Mouse (Mus musculus): ENCODE data around the gene Acvr1c. TPM values are rescaled to one million over a fixed set of nuclear protein-coding genes. Genes with fewer than 3 reads are reported as not detected.

The Acvr1c gene
- 0.32 and 0.40 TPM in 2 replicates for polyA plus RNA-seq (2015; fragmentation: Nextera tagmentation; extraction: Ambion mirVana)

GRCm38 (mm10) chr2:58357414-58358131, at the start of gene Acvr1c:
Gene Acvr1c (minus strand): TSS chr2:58357895.
- WGBS: under 1% methylated on average over 64 of the region's 65 CpGs
- Histone ChIP-seq H3K36me3 (no peaks in the 10 kb centered on the region), H3K4me1 (peaks cover 8% of the 10 kb centered on the region), H3K9me3 (no peaks in the 10 kb centered on the region), H3K27me3 (peaks cover 42% of the 10 kb centered on the region), H3K9ac (peak within 1 kb of the TSS; percentile 68), H3K27ac (no peak within 1 kb of the TSS), H3K4me2 (peak within 1 kb of the TSS; percentile 100), H3K4me3 (peak within 1 kb of the TSS; percentile 62)
- peak; percentile 75 for ATAC-seq (ENCODE audit: insufficient number of reproducible peaks, insufficient read depth, low FRiP score, low TSS enrichment, low read depth)

GRCm38 (mm10) chr2:58403481-58403880, 45.8 kb upstream of the Acvr1c start:
- no peaks in the 10 kb centered on the region for H3K9me3 ChIP-seq
- no peaks in the 10 kb centered on the region for H3K36me3 ChIP-seq
- H3K4me2 ChIP-seq: no peak overlapping the region
- H3K4me1 ChIP-seq: no peaks in the 10 kb centered on the region
- no peak overlapping the region for H3K27ac ChIP-seq
- ATAC-seq (ENCODE audit: insufficient number of reproducible peaks, insufficient read depth, low FRiP score, low TSS enrichment, low read depth): no peak
- WGBS: 85% methylated on average over 2 of the region's 2 CpGs
- no peaks in the 10 kb centered on the region for H3K27me3 ChIP-seq
- no peak overlapping the region for H3K4me3 ChIP-seq
- H3K9ac ChIP-seq: no peak overlapping the region

GRCm38 (mm10) chr2:58388601-58389000, 30.9 kb upstream of the Acvr1c start:
- no peak overlapping the region for H3K4me3 ChIP-seq
- no peaks in the 10 kb centered on the region for H3K36me3 ChIP-seq
- no peak for ATAC-seq (ENCODE audit: insufficient number of reproducible peaks, insufficient read depth, low FRiP score, low TSS enrichment, low read depth)
- WGBS: 85% methylated on average over 7 of the region's 7 CpGs
- H3K4me1 ChIP-seq: no peaks in the 10 kb centered on the region
- no peak overlapping the region for H3K4me2 ChIP-seq
- no peak overlapping the region for H3K9ac ChIP-seq
- no peaks in the 10 kb centered on the region for H3K9me3 ChIP-seq
- no peak overlapping the region for H3K27ac ChIP-seq
- H3K27me3 ChIP-seq: no peaks in the 10 kb centered on the region

- H3K9me3 ChIP-seq: no peaks in the 10 kb centered on the region
- WGBS: 82% methylated on average over 5 of the region's 5 CpGs
- H3K4me3 ChIP-seq: no peak overlapping the region
These were observed 22.3 kb upstream of the Acvr1c start for GRCm38 (mm10) chr2:58380020-58380419.

GRCm38 (mm10) chr2:58379475-58379874, 21.8 kb upstream of the Acvr1c start:
- no peak overlapping the region for H3K4me2 ChIP-seq
- no peak overlapping the region for H3K27ac ChIP-seq

More at GRCm38 (mm10) chr2:58380020-58380419, 22.3 kb upstream of the Acvr1c start:
- Histone ChIP-seq H3K27me3 (no peaks in the 10 kb centered on the region), H3K4me1 (no peaks in the 10 kb centered on the region), H3K4me2 (no peak overlapping the region), H3K27ac (no peak overlapping the region), H3K36me3 (no peaks in the 10 kb centered on the region), H3K9ac (no peak overlapping the region)
- ATAC-seq (ENCODE audit: insufficient number of reproducible peaks, insufficient read depth, low FRiP score, low TSS enrichment, low read depth): no peak

GRCm38 (mm10) chr2:58377417-58378130, 19.9 kb upstream of the Acvr1c start:
- H3K9me3 ChIP-seq: no peaks in the 10 kb centered on the region
- no peak overlapping the region for H3K27ac ChIP-seq
- no peaks in the 10 kb centered on the region for H3K36me3 ChIP-seq
- no peak overlapping the region for H3K4me2 ChIP-seq
- 72% methylated on average over 9 of the region's 9 CpGs for WGBS
- H3K4me3 ChIP-seq: no peak overlapping the region
- no peak for ATAC-seq (ENCODE audit: insufficient number of reproducible peaks, insufficient read depth, low FRiP score, low TSS enrichment, low read depth)
- H3K27me3 ChIP-seq: no peaks in the 10 kb centered on the region
- no peak overlapping the region for H3K9ac ChIP-seq
- H3K4me1 ChIP-seq: no peaks in the 10 kb centered on the region

More at GRCm38 (mm10) chr2:58379475-58379874, 21.8 kb upstream of the Acvr1c start:
- Histone ChIP-seq H3K4me3 (no peak overlapping the region), H3K4me1 (no peaks in the 10 kb centered on the region), H3K36me3 (no peaks in the 10 kb centered on the region), H3K27me3 (no peaks in the 10 kb centered on the region), H3K9me3 (no peaks in the 10 kb centered on the region), H3K9ac (no peak overlapping the region)
- ATAC-seq (ENCODE audit: insufficient number of reproducible peaks, insufficient read depth, low FRiP score, low TSS enrichment, low read depth): no peak
- WGBS: 64% methylated on average over 1 of the region's 1 CpGs

GRCm38 (mm10) chr2:58366196-58366595, 8.5 kb upstream of the Acvr1c start:
- Histone ChIP-seq H3K9me3 (no peaks in the 10 kb centered on the region), H3K4me3 (no peak overlapping the region), H3K27ac (no peak overlapping the region), H3K9ac (no peak overlapping the region), H3K4me1 (no peaks in the 10 kb centered on the region), H3K36me3 (no peaks in the 10 kb centered on the region), H3K4me2 (no peak overlapping the region), H3K27me3 (no peaks in the 10 kb centered on the region)
- 65% methylated on average over 3 of the region's 3 CpGs for WGBS
- ATAC-seq (ENCODE audit: insufficient number of reproducible peaks, insufficient read depth, low FRiP score, low TSS enrichment, low read depth): no peak

- Histone ChIP-seq H3K9me3 (no peaks in the 10 kb centered on the region), H3K4me2 (no peak overlapping the region), H3K4me1 (peaks cover 8% of the 10 kb centered on the region), H3K27me3 (peaks cover 25% of the 10 kb centered on the region), H3K9ac (no peak overlapping the region), H3K36me3 (no peaks in the 10 kb centered on the region), H3K4me3 (no peak overlapping the region), H3K27ac (no peak overlapping the region)
- 87% methylated on average over 3 of the region's 3 CpGs for WGBS
- no peak for ATAC-seq (ENCODE audit: insufficient number of reproducible peaks, insufficient read depth, low FRiP score, low TSS enrichment, low read depth)
These were observed 3.8 kb upstream of the Acvr1c start for GRCm38 (mm10) chr2:58361361-58362046.

GRCm38 (mm10) chr2:58358132-58358460, 401 bp upstream of the Acvr1c start:
- Histone ChIP-seq H3K4me1 (peaks cover 8% of the 10 kb centered on the region), H3K4me3 (peak overlapping the region; percentile 62), H3K27ac (no peak overlapping the region), H3K9ac (no peak overlapping the region), H3K4me2 (peak overlapping the region; percentile 100), H3K27me3 (peaks cover 42% of the 10 kb centered on the region), H3K36me3 (no peaks in the 10 kb centered on the region), H3K9me3 (no peaks in the 10 kb centered on the region)
- WGBS: 9% methylated on average over 3 of the region's 3 CpGs
- ATAC-seq (ENCODE audit: insufficient number of reproducible peaks, insufficient read depth, low FRiP score, low TSS enrichment, low read depth): no peak

GRCm38 (mm10) chr2:58357068-58357413, 654 bp downstream of the Acvr1c start:
- Histone ChIP-seq H3K4me1 (peaks cover 8% of the 10 kb centered on the region), H3K9me3 (no peaks in the 10 kb centered on the region), H3K27me3 (peaks cover 42% of the 10 kb centered on the region), H3K36me3 (no peaks in the 10 kb centered on the region), H3K9ac (peak overlapping the region; percentile 68), H3K27ac (no peak overlapping the region), H3K4me2 (peak overlapping the region; percentile 100), H3K4me3 (peak overlapping the region; percentile 62)
- 0 out of 2 replicates have a peak, but pooled peaks have one; percentile 12 for ATAC-seq (ENCODE audit: insufficient number of reproducible peaks, insufficient read depth, low FRiP score, low TSS enrichment, low read depth)
- under 1% methylated on average over 7 of the region's 7 CpGs for WGBS

GRCm38 (mm10) chr2:58354389-58354788, 3.3 kb downstream of the Acvr1c start:
- ATAC-seq (ENCODE audit: insufficient number of reproducible peaks, insufficient read depth, low FRiP score, low TSS enrichment, low read depth): no peak
- no peak overlapping the region for H3K4me3 ChIP-seq
- H3K4me1 ChIP-seq: peaks cover 8% of the 10 kb centered on the region
- H3K27me3 ChIP-seq: peaks cover 42% of the 10 kb centered on the region
- H3K36me3 ChIP-seq: no peaks in the 10 kb centered on the region
- H3K27ac ChIP-seq: no peak overlapping the region
- no peaks in the 10 kb centered on the region for H3K9me3 ChIP-seq
- H3K9ac ChIP-seq: no peak overlapping the region
- no peak overlapping the region for H3K4me2 ChIP-seq
- WGBS: 85% methylated on average over 3 of the region's 3 CpGs
